Mouse (Mus musculus): ENCODE results near the gene 4930519P11Rik.

DNA sequence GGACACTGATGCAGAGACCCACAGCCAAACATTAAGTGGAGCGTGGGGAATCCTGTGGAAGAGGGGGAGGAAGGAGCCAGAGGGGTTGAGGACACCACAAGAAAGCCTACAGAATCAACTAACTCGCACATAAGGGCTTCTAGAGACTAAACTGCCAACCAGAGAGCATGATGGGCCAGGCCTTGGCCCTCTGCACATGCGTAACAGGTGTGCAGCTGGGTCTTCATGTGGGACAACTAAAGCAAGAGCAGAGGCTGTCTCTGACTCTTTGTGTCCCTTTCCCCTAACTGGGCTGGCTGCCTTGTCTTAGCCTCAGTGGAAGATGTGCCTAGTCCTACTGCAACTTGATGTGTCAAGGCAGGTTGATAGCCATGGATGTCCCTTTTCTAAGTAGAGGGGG, 3.8 kb upstream of the 4930519P11Rik start:
- TF ChIP-seq CTCF (IDR thresholded peaks at IDR 0.05; ENCODE audit: extremely low read depth, insufficient read depth, insufficient read length, insufficient replicate concordance) (no peak), POLR2A (IDR thresholded peaks at IDR 0.05; ENCODE audit: low read depth, low read length) (no peak)

All from spleen, adult 2 months (tissue).